ENCODE assay signal across 24 mouse cellular contexts in genomic region chr4:93555787-93556760, GRCm38 (mm10).
DNase-seq lines count a peak whose midpoint lies in the region; ATAC-seq lines count a peak whose summit lies in the region.
"Had no signal": no experiment of that assay in that cellular context is flagged by ENCODE, and none has a peak within 500 bp of the region (broad histone marks: within the 10 kb centered on the region; RNA-seq: fewer than 3 reads in every experiment).

No protein-coding gene starts in this region.

- H3K9me3 ChIP-seq in liver, embryonic 12.5 days (replicated peaks): no peaks in the 10 kb centered on the region
- no peaks in the 10 kb centered on the region for H3K9me3 ChIP-seq in hindbrain, embryonic 13.5 days
- H3K9me3 ChIP-seq: embryonic facial prominence, embryonic 10.5 days; kidney, embryonic 15.5 days; midbrain, embryonic 13.5 days had no signal

- intact Hi-C loops in gastrocnemius, postnatal 14 days (cut with DNase I; ENCODE audit: low total_unique reads): no loop called here

- peak overlapping the region; percentile 94 for H3K27ac ChIP-seq in liver, embryonic 12.5 days
- H3K27ac ChIP-seq in hindbrain, embryonic 13.5 days: no peak overlapping the region
- H3K27ac ChIP-seq: embryonic facial prominence, embryonic 10.5 days; gastrocnemius, adult 2 months; hindbrain, postnatal 0 days; kidney, embryonic 15.5 days; midbrain, embryonic 13.5 days had no signal

- peak; percentile 25 for DNase-seq in spleen, adult 12 weeks (ENCODE audit: low spot score)
- no peak for DNase-seq in spleen, postnatal 14 days (ENCODE audit: low spot score in 2 of 2)
- DNase-seq in c-Kit-positive CD71-positive TER-119-positive erythroid progenitor cells, embryonic 14.5 days (ENCODE audit: low spot score): peak; percentile 75
- no peak for DNase-seq in gastrocnemius, postnatal 14 days
- no peak for DNase-seq in cerebellum, postnatal 14 days
- DNase-seq: adrenal gland, postnatal 36 days; cerebellum, adult 9-10 months; gastrocnemius, adult 2 months; kidney, adult 11 months; kidney, postnatal 4 days; lung, adult 18-20 months; lung, postnatal 10 days; right cerebral cortex, postnatal 14 days; thymus, adult 18-20 months; thymus, postnatal 4 days had no signal

- peaks cover 20% of the 10 kb centered on the region for H3K4me1 ChIP-seq in liver, embryonic 12.5 days
- no peaks in the 10 kb centered on the region for H3K4me1 ChIP-seq in hindbrain, embryonic 13.5 days (replicated peaks)
- H3K4me1 ChIP-seq: embryonic facial prominence, embryonic 10.5 days; kidney, embryonic 15.5 days; midbrain, embryonic 13.5 days had no signal

- no peak overlapping the region for H3K4me3 ChIP-seq in liver, embryonic 12.5 days
- no peak overlapping the region for H3K4me3 ChIP-seq in hindbrain, embryonic 13.5 days
- H3K4me3 ChIP-seq: embryonic facial prominence, embryonic 10.5 days; gastrocnemius, adult 2 months; kidney, embryonic 15.5 days; midbrain, embryonic 13.5 days had no signal

- H3K9ac ChIP-seq in liver, embryonic 12.5 days: peak overlapping the region; percentile 57
- H3K9ac ChIP-seq in hindbrain, embryonic 13.5 days: no peak overlapping the region
- H3K9ac ChIP-seq: kidney, embryonic 15.5 days; midbrain, embryonic 13.5 days had no signal

- WGBS in liver, embryonic 12.5 days (ENCODE audit: insufficient replicate concordance): 52% methylated on average over 5 of the region's 5 CpGs
- WGBS in hindbrain, embryonic 13.5 days: 85% methylated on average over 5 of the region's 5 CpGs

- ATAC-seq in liver, embryonic 12.5 days: peak; percentile 96
- ATAC-seq in megakaryocyte progenitor cell, adult 5-6 weeks (replicated peaks; ENCODE audit: poor library complexity): peak; percentile 93
- ATAC-seq in hindbrain, embryonic 13.5 days (ENCODE audit: low FRiP score): no peak
- ATAC-seq: CD4-positive, CD25-positive, alpha-beta regulatory T cell, adult 4 months; hindbrain, postnatal 0 days; midbrain, embryonic 13.5 days; Patski had no signal

- peak overlapping the region; percentile 56 for H3K4me2 ChIP-seq in liver, embryonic 12.5 days
- H3K4me2 ChIP-seq in hindbrain, embryonic 13.5 days: no peak overlapping the region
- H3K4me2 ChIP-seq: kidney, embryonic 15.5 days; midbrain, embryonic 13.5 days had no signal

- no peaks in the 10 kb centered on the region for H3K27me3 ChIP-seq in liver, embryonic 12.5 days (replicated peaks)
- H3K27me3 ChIP-seq in hindbrain, embryonic 13.5 days: no peaks in the 10 kb centered on the region
- H3K27me3 ChIP-seq: kidney, embryonic 15.5 days; midbrain, embryonic 13.5 days; Patski had no signal

- no peaks in the 10 kb centered on the region for H3K36me3 ChIP-seq in liver, embryonic 12.5 days
- H3K36me3 ChIP-seq in hindbrain, embryonic 13.5 days: no peaks in the 10 kb centered on the region
- H3K36me3 ChIP-seq: embryonic facial prominence, embryonic 10.5 days; kidney, embryonic 15.5 days; midbrain, embryonic 13.5 days had no signal

Comparison
In these comparisons a context has a peak if more than half of its experiments do, and no peak if none do; other contexts are left out.
1. DNase-seq: peak in spleen, adult 12 weeks (single experiment) and c-Kit-positive CD71-positive TER-119-positive erythroid progenitor cells, embryonic 14.5 days (single experiment); none in spleen, postnatal 14 days (0 of 2), gastrocnemius, postnatal 14 days (single experiment) and cerebellum, postnatal 14 days (0 of 2).